Mouse (Mus musculus) heart, embryonic 11.5 days (tissue): Measurements from ENCODE around the gene Col18a1. TPM values are rescaled to one million over a fixed set of nuclear protein-coding genes. Genes with fewer than 3 reads are reported as not detected.

ENCODE experiments used
- ATAC-seq: fragments of 200-750 bp; cut with Nextera tagmentation; replicated peaks from 2 replicates; pipeline ENCODE4 v1.8.0; 2017; ENCODE audit warnings: moderate library complexity; ENCODE audit not compliant: insufficient number of reproducible peaks, low FRiP score, low TSS enrichment
- H3K27ac ChIP-seq: fragments of 300-500 bp; sonication (generic); 2 replicates; pipeline ENCODE4 v1.5.1; 2014; ENCODE audit warnings: mild to moderate bottlenecking, low read depth, low read length
- H3K27me3 ChIP-seq: fragments of 300-500 bp; sonication (generic); 2 replicates; pipeline ENCODE4 v1.6.1; 2014; ENCODE audit warnings: mild to moderate bottlenecking, low read length, mixed read lengths; ENCODE audit not compliant: control insufficient read depth, insufficient read depth
- H3K36me3 ChIP-seq: fragments of 300-500 bp; sonication (generic); 2 replicates; pipeline ENCODE4 v1.6.1; 2014; ENCODE audit warnings: mild to moderate bottlenecking, low read length, moderate library complexity, mixed read lengths; ENCODE audit not compliant: control insufficient read depth, insufficient read depth
- H3K4me1 ChIP-seq: fragments of 300-500 bp; sonication (generic); 2 replicates; pipeline ENCODE4 v1.6.1; 2014; ENCODE audit warnings: low read length; ENCODE audit not compliant: control insufficient read depth, insufficient read depth
- H3K4me2 ChIP-seq: fragments of 300-500 bp; sonication (generic); 2 replicates; pipeline ENCODE4 v1.6.1; 2014; ENCODE audit warnings: mild to moderate bottlenecking, moderate library complexity
- H3K4me3 ChIP-seq: fragments of 300-500 bp; sonication (generic); 2 replicates; pipeline ENCODE4 v1.5.1; 2014; ENCODE audit warnings: low read depth, low read length
- H3K9ac ChIP-seq: fragments of 300-500 bp; sonication (generic); 2 replicates; pipeline ENCODE4 v1.6.1; 2014; ENCODE audit warnings: mild to moderate bottlenecking, low read depth, low read length, moderate library complexity
- H3K9me3 ChIP-seq: fragments of 300-500 bp; sonication (generic); replicated peaks from 2 replicates; pipeline ENCODE4 v1.6.1; 2016; ENCODE audit warnings: low read length; ENCODE audit not compliant: control insufficient read depth
- WGBS: fragments of 180-500 bp; shearing (Covaris S2); extraction: QIAGEN DNeasy Blood & Tissue Kit; methylation state at CpG from one replicate; pipeline ENCODE4 v1.1.7; 2014; ENCODE audit not compliant: insufficient replicate concordance; 5-methylcytosine and 5-hydroxymethylcytosine counted together
- polyA plus RNA-seq: library from polyadenylated mRNA; unstranded; fragments of >200 nt; fragmentation: Nextera tagmentation; extraction: Ambion mirVana; gene quantifications from 2 replicates; pipeline ENCODE4 v1.2.1, GENCODE M21; 2014

Gene Col18a1
- polyA plus RNA-seq, 1 experiment from 2014 or later = 113 TPM

DNA sequence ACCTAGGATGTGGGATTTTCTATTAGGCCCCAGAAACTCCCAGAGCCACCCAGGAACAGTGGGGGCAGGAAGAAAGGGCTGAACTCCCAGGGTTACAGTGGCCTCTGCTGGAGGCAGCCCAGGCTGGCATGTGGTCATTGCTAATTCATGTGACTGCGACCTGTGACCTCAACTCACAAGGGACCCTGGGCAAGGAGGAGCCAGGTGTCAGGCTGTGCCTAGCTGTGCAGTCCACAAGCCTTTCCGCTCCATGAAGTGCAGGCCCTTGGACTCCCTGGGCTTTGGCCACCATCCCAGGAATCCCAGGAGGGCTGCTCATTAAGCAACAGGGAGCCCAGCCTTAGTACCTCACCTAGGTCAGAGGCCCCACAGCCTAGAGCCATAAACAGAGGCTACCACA, 38.4 kb downstream of the Col18a1 start:
- no peak overlapping the region for H3K4me3 ChIP-seq
- H3K9ac ChIP-seq = no peak overlapping the region
- H3K9me3 ChIP-seq = no peaks in the 10 kb centered on the region
- no peaks in the 10 kb centered on the region for H3K27me3 ChIP-seq
- WGBS = 66% methylated on average over 2 of the region's 2 CpGs
- no peaks in the 10 kb centered on the region for H3K36me3 ChIP-seq
- H3K4me1 ChIP-seq = peaks cover 39% of the 10 kb centered on the region
- H3K27ac ChIP-seq = 0 out of 2 replicates have a peak overlapping the region, but pooled peaks have one; percentile 35
- no peak for ATAC-seq
- H3K4me2 ChIP-seq = no peak overlapping the region

DNA sequence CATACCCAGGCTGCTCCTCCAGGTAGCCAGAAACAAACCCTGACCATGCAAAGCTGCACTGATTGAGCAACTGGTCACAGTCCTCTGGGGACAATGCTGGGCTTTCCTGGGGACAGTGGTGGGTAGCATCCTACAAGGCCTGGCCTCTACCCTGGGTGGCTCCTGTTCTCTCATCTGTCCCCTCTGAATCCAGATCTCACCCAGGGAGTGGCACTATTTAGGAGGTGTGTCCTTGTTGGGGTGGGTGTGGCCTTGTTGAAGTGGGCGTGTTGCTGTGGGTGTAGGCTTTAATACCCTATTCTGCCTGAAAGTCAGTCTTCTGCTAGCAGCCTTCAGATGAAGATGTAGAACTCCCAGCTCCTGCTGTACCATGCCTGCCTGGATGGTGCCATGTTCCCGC, 39.8 kb downstream of the Col18a1 start:
- 85% methylated on average over 2 of the region's 2 CpGs for WGBS
- no peak for ATAC-seq
- no peak overlapping the region for H3K27ac ChIP-seq
- no peak overlapping the region for H3K4me3 ChIP-seq
- no peaks in the 10 kb centered on the region for H3K9me3 ChIP-seq
- H3K4me1 ChIP-seq = peaks cover 33% of the 10 kb centered on the region
- no peak overlapping the region for H3K4me2 ChIP-seq
- no peaks in the 10 kb centered on the region for H3K27me3 ChIP-seq
- H3K9ac ChIP-seq = no peak overlapping the region
- no peaks in the 10 kb centered on the region for H3K36me3 ChIP-seq

DNA sequence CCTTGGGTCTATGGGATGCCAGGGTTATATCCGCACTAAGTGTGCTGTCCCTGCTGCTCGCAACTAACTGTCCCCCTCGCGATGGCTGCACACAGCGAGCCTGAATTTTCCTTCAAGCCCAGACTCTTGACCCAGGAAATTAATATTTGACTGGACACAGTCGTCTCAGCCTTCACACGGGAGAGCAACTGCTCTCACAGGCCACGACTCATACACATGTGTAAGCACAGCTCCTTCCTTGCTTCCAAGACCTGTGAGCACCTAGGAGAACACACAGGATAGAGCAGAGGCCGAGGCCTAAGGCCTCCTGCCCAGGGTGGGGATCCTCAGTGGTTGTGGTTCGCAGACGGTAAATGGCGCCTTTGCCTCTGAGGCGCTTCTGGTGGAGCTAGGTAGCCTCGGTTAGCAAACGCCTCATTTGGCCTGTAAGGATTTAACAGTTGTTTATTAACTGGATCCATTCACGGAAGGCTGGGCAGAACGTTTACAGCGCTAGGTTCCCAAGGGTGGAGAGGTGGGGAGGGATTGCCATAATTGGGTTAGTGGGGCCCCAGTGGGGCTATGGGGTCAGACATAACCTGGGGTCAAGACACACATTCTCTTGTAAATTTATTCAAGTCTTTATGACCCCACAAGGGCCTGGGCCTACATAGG, 41.1 kb downstream of the Col18a1 start:
- WGBS = 84% methylated on average over 18 of the region's 18 CpGs
- no peak for ATAC-seq
- H3K27me3 ChIP-seq = no peaks in the 10 kb centered on the region

DNA sequence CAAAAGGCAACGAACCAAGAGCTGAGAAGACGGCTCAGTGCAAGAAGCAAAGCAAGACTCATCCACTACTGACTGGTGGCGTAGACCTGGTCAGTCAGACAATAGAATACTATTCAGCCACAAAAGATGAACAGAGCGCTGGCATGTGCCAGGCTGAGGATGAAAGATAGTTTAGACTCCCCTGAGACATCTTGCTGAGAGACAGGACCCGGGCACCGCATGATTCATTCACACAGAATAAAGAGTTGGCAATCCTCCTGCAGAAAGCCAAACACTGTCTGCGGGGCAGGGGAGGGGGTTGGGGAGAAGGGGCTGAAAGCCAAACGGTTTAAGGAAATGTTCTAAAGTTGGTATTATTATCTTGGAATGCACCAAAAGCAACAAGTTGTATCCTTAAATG, 42.4 kb downstream of the Col18a1 start:
- Histone ChIP-seq H3K4me1 (peaks cover 23% of the 10 kb centered on the region), H3K4me3 (no peak overlapping the region), H3K9me3 (no peaks in the 10 kb centered on the region), H3K36me3 (no peaks in the 10 kb centered on the region), H3K27ac (no peak overlapping the region), H3K4me2 (no peak overlapping the region), H3K27me3 (no peaks in the 10 kb centered on the region), H3K9ac (no peak overlapping the region)
- WGBS = 78% methylated on average over 8 of the region's 8 CpGs
- ATAC-seq = no peak

More for the DNA sequence above, 41.1 kb downstream of the Col18a1 start:
- Histone ChIP-seq H3K27ac (no peak overlapping the region), H3K4me3 (no peak overlapping the region), H3K4me2 (no peak overlapping the region), H3K9me3 (no peaks in the 10 kb centered on the region), H3K9ac (no peak overlapping the region), H3K4me1 (peaks cover 23% of the 10 kb centered on the region), H3K36me3 (no peaks in the 10 kb centered on the region)

DNA sequence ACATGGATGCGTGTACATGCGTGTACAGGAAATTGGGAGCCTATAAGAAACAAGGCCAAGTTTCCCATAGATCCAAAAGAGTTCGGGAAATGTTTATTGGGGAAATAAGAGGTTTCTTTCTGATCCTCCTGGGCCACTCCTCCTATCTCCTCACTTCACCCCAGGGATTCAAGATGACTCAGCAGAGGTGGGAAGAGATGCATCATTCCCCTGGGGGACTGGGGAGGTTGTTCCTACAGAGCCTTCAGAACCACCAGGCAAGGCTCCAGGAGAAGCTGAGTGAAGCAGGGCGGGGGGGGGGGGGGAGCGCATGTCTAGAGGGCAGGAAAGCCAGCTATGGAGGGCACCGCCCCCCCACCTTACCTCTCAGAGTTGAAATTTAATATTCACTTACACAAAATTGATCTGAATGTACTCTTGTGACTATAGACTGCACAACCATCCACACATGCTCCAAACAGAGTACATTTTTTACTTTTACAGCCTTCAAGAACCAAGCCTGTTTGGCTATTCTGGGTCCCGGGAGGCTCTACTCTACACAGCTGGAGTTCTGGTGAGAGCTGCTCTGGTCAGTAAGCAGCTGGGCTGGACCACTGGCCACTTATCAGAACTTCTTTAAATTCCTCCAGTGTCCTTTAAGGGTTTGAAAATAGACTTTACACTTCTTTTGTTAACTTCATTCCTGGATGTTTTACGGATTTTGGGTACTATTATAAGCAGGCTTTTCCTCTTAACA, 44.9 kb downstream of the Col18a1 start:
- Histone ChIP-seq H3K36me3 (no peaks in the 10 kb centered on the region), H3K4me2 (no peak overlapping the region), H3K27me3 (no peaks in the 10 kb centered on the region), H3K4me1 (peaks cover 40% of the 10 kb centered on the region), H3K9me3 (no peaks in the 10 kb centered on the region), H3K4me3 (no peak overlapping the region), H3K27ac (no peak overlapping the region), H3K9ac (no peak overlapping the region)
- 82% methylated on average over 7 of the region's 8 CpGs for WGBS
- no peak for ATAC-seq

DNA sequence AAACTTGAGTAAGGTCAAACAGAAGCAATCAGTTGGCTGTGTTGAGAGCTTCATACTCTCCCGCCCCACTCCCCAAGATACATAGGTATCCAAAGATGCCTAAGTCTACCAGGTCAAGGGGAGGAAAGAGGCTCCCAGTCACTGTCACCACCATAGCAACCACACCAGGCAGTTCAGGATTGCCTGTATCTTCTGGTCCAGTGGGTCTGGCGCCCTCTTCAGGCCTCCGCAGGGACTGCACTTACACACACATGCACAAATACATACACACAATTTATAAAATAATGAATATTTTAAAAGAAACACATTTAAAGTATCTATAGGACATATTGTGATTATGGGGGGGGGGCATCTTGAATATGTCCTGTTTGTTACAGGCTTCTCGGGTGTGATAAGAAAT, 45.8 kb downstream of the Col18a1 start:
- Histone ChIP-seq H3K4me3 (no peak overlapping the region), H3K9me3 (no peaks in the 10 kb centered on the region), H3K4me1 (peaks cover 39% of the 10 kb centered on the region), H3K27me3 (no peaks in the 10 kb centered on the region), H3K4me2 (no peak overlapping the region), H3K36me3 (no peaks in the 10 kb centered on the region), H3K27ac (no peak overlapping the region), H3K9ac (no peak overlapping the region)
- ATAC-seq = no peak
- 82% methylated on average over 4 of the region's 4 CpGs for WGBS

DNA sequence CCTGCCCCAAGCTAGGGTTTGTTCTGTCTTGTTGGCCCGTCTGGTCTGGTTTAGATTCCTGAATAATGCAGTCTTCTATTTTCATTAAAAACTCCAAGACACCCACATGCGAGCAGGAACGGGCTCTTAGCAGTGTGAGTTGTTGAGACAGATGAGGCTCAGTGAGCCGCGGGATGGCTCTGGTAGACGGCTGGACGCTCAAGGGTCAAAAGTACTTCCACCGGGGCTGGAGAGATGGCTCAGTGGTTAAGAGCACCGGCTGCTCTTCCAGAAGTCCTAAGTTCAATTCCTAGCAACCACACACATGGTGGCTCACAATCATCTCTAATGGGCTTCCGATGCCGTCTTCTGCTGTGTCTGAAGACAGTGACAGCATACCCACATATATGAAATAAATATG, 46.9 kb downstream of the Col18a1 start:
- Histone ChIP-seq H3K4me2 (no peak overlapping the region), H3K4me1 (peaks cover 39% of the 10 kb centered on the region), H3K9ac (no peak overlapping the region), H3K36me3 (no peaks in the 10 kb centered on the region), H3K9me3 (no peaks in the 10 kb centered on the region), H3K27ac (no peak overlapping the region), H3K4me3 (no peak overlapping the region), H3K27me3 (no peaks in the 10 kb centered on the region)
- 88% methylated on average over 11 of the region's 11 CpGs for WGBS
- no peak for ATAC-seq

DNA sequence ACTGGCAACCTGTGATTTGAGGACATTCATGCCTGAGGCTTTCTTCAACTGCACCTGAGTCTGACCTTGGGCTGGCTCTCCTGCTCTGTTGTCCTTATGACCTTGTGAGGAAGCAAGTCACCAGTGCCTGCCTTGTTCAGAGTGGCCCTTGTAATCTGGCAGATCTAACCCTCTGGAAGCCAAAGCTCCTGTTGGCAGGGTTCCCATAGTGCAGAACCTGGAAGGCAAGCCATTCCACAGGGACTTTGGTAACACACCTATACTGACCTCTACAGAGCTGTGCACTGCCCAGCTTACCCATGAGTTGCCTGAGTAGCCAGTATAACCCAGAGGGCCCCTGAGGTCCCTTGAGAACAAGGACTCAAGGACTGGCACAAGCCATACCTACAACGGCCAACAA, 48.0 kb downstream of the Col18a1 start:
- no peak overlapping the region for H3K4me3 ChIP-seq
- 88% methylated on average over 1 of the region's 1 CpGs for WGBS
- peaks cover 44% of the 10 kb centered on the region for H3K4me1 ChIP-seq
- no peaks in the 10 kb centered on the region for H3K9me3 ChIP-seq
- no peak for ATAC-seq
- no peak overlapping the region for H3K27ac ChIP-seq
- H3K4me2 ChIP-seq = no peak overlapping the region
- H3K36me3 ChIP-seq = no peaks in the 10 kb centered on the region
- H3K27me3 ChIP-seq = no peaks in the 10 kb centered on the region
- 0 out of 2 replicates have a peak overlapping the region, but pooled peaks have one; percentile 3 for H3K9ac ChIP-seq
